Mouse (Mus musculus): ENCODE measurements around the gene Trim38. TPM values are rescaled to one million over a fixed set of nuclear protein-coding genes. Genes with fewer than 3 reads are reported as not detected.

Trim38 gene
- polyA plus RNA-seq (2017; shearing (Covaris generic)) = not detected

DNA sequence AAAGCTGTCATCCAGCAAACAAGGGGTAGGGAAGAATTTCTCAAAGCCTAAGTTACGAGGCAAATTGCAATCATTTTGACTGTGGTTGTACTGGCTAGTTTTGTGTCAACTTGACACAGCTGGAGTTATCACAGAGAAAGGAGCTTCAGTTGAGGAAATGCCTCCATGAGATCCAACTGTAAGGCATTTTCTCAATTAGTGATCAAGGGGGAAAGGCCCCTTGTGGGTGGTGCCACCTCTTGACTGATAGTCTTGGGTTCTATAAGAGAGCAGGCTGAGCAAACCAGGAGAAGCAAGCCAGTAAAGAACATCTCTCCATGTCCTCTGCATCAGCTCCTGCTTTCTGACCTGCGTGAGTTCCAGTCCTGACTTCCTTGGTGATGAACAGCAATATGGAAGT lies at the start of gene Trim38:
Gene Trim38, plus strand, starts transcription at position 301 of the 400 bp plus-strand sequence.

DNA sequence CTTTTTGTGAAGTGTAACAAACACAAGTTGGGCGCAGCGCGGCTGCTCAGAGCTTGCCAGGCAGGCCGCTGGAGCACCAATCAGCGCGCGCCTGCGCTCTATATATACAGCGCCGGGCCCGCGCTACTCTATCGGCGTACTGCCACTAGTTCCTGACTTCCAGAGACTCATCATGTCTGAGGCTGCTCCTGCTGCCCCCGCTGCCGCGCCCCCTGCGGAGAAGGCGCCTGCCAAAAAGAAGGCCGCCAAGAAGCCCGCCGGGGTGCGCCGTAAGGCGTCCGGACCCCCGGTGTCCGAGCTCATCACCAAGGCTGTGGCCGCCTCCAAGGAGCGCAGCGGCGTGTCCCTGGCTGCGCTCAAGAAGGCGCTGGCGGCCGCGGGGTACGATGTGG lies 31.0 kb upstream of the Trim38 start, which contains the start of gene Hist1h1c:
Gene Hist1h1c, plus strand, starts transcription at position 132 of the 392 bp plus-strand sequence.

DNA sequence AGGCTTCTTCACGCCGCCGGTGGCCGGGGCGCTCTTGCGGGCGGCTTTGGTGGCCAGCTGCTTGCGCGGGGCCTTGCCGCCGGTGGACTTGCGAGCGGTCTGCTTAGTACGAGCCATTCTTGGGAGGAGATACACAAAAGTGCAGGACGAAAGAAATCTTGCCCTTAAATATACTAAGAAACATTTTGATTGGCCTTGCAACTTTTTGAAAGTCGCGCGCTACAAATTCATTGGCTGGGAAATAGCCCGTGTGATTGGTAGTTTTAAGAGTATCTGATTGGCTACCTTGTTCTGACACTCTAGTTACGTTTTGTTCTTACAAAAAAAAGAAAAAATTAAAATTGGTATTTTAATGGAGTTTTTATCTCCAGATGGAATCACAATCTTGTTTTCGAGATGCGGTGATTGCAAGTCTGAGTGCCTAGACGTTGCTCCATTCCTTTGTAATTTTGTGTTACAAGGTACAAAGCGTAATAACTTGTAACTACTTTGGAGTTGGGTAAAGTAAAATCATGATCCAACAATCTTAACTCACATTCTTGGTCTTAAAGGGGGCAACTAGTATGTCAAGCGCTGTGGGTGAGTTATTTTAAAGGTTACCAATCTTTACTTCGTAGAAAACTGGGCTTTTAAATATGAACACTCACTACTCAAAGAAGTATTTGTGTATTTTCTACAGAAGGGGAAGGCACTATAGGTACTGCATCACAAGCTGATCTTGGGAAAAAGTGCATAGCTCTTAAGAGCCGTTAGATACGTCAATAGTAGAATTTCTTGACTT lies 24.1 kb upstream of the Trim38 start, which contains the start of gene Hist1h3c:
Gene Hist1h3c, minus strand, starts transcription at position 222 of the 781 bp plus-strand sequence.

DNA sequence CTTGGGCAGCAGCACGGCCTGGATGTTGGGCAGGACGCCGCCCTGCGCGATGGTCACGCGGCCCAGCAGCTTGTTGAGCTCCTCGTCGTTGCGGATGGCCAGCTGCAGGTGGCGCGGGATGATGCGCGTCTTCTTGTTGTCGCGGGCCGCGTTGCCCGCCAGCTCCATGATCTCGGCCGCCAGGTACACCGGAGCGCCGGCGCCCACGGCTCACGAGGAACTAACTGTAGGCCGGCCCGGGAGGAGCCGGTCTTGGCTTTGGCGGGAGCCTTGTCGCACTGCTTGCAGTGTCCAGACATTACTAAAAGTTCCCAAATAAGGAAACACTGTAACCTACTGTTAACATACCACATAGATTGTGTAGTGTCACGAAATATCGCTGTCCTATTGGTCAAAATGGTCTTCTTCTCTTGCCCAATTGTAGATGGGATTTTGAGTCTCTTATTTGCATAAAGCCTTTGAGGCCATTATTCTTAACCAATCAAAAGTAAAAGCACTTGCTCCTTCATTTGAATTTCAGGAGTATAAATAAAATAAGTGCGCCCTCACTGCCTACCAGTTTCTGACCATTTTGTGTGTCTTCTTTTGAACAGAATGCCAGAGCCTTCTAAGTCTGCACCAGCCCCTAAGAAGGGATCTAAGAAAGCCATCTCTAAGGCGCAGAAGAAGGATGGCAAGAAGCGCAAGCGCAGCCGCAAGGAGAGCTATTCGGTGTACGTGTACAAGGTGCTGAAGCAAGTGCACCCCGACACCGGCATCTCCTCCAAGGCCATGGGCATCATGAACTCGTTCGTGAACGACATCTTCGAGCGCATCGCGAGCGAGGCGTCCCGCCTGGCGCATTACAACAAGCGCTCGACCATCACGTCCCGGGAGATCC lies 23.3 kb upstream of the Trim38 start, which contains the start of gene Hist1h2bb:
Gene Hist1h2bb, plus strand, starts transcription at position 534 of the 880 bp plus-strand sequence.

DNA sequence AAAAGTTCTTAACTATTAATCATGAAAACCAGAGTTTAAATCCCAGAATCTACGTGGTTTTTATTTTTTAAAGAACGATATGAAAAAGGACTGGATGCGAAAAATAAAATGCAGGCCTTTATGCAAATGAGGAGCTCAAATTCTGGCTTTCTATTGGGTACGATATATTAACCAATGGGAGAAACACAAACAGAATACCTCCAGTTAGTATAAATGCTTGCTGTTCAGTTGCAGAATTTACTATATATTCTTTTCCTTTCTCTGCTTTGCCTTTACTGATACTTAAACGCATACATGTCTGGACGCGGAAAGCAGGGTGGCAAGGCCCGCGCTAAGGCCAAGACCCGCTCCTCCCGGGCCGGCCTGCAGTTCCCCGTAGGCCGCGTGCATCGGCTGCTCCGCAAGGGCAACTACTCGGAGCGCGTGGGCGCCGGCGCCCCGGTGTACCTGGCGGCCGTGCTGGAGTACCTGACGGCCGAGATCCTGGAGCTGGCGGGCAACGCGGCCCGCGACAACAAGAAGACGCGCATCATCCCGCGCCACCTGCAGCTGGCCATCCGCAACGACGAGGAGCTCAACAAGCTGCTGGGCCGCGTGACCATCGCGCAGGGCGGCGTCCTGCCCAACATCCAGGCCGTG lies 18.8 kb upstream of the Trim38 start, which contains the start of gene Hist1h2ab:
Gene Hist1h2ab, plus strand, starts transcription at position 288 of the 639 bp plus-strand sequence.

DNA sequence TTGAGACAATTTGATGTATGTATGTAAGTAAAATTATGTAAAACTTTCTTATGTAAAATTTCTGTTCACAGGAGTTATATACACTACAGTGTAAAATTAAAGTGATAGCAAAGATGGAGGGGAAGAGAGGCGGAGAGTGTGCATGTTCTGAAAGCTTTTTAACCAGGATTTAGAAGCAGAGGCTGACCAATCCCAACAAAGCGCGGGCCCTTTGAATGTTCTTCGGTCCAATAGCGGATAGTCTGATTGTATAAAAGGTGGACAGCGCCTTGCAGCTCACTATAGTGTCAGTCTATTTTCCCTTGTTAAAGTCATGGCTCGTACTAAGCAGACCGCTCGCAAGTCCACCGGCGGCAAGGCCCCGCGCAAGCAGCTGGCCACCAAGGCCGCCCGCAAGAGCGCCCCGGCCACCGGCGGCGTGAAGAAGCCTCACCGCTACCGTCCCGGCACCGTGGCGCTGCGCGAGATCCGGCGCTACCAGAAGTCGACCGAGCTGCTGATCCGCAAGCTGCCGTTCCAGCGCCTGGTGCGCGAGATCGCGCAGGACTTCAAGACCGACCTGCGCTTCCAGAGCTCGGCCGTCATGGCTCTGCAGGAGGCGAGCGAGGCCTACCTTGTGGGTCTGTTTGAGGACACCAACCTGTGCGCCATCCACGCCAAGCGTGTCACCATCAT lies 17.5 kb upstream of the Trim38 start, which contains the start of gene Hist1h3b:
Gene Hist1h3b, plus strand, starts transcription at position 201 of the 675 bp plus-strand sequence.

DNA sequence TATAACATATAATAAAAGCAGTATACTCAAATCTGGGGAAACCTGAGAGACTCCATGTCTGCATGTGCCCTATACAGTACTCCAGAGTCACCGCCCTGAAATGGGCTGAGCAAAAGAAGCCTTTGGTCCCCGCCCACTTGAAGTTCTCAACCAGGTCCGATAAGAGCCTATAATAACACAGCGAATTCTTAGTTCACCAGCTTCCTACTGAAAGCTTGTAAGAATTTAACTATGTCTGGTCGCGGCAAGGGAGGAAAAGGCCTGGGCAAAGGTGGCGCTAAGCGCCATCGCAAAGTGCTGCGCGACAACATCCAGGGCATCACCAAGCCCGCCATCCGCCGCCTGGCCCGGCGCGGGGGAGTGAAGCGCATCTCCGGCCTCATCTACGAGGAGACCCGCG lies 12.9 kb upstream of the Trim38 start, which contains the start of gene Hist1h4b:
Gene Hist1h4b, plus strand, starts transcription at position 224 of the 400 bp plus-strand sequence.

DNA sequence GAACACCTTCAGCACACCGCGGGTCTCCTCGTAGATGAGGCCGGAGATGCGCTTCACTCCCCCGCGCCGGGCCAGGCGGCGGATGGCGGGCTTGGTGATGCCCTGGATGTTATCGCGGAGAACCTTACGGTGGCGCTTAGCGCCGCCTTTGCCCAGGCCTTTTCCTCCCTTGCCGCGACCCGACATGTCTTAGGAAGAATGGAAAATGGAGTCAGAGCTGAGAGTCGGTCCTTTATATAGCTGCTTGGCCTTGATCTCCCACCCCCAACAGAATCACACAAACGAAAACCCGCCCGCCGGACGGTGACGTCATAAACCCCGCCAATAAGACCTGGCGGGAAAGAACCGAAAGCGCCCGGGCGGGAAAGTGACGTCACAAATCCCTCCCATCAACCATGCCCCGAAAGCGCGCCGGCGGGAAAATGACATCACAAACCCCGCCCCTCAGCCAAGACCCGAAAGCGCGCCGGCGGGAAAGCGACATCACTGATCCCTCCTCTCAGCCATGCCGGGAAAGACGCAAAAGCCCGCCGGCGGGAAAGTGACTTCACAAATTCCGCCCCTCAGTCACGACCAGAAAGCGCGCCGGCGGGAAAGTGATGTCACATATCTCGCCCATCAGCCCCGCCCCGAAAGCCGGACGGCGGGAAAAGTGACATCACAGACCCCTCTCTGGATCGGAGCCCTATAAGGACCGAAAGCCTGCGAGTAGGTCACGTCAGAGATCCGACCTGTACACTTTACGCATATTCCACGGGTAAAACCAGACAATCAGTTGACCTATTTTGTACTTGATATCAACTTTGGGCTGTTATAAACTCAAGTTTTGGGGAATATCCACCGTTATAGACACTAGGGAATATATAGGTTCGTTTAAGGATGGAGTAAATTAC lies 8.5 kb upstream of the Trim38 start, which contains the start of gene Hist1h4a:
Gene Hist1h4a, minus strand, starts transcription at position 259 of the 893 bp plus-strand sequence.

DNA sequence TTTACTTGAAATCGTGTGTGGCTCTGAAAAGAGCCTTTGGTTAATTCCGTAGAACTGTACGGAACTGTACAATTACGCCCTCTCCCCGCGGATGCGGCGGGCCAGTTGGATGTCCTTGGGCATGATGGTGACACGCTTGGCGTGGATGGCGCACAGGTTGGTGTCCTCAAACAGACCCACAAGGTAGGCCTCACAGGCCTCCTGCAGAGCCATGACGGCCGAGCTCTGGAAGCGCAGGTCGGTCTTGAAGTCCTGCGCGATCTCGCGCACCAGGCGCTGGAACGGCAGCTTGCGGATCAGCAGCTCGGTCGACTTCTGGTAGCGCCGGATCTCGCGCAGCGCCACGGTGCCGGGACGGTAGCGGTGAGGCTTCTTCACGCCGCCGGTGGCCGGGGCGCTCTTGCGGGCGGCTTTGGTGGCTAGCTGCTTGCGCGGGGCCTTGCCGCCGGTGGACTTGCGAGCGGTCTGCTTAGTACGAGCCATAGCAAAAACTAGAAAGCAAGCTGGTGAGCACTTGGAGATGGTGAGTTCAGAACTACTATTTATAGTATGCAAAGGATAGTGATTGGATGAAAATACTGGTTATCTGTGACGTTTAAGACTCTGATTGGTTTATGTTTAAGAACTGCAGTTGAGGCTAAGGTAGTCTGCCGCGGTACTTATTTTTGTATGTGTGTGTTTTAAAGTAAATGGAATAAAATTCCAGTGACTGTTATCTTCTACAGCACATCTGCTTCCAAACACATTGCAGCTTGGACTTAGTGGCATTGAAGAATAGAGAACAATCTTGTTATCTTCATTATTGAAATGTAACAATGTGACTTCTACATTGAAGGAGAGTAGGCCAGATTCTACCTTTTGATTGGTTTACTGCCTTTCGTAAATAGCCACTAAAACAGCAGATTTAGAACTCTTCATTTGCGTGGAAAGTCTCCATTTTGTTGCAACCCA lies 7.6 kb upstream of the Trim38 start, which contains the start of gene Hist1h3a:
Gene Hist1h3a, minus strand, starts transcription at position 516 of the 951 bp plus-strand sequence.

DNA sequence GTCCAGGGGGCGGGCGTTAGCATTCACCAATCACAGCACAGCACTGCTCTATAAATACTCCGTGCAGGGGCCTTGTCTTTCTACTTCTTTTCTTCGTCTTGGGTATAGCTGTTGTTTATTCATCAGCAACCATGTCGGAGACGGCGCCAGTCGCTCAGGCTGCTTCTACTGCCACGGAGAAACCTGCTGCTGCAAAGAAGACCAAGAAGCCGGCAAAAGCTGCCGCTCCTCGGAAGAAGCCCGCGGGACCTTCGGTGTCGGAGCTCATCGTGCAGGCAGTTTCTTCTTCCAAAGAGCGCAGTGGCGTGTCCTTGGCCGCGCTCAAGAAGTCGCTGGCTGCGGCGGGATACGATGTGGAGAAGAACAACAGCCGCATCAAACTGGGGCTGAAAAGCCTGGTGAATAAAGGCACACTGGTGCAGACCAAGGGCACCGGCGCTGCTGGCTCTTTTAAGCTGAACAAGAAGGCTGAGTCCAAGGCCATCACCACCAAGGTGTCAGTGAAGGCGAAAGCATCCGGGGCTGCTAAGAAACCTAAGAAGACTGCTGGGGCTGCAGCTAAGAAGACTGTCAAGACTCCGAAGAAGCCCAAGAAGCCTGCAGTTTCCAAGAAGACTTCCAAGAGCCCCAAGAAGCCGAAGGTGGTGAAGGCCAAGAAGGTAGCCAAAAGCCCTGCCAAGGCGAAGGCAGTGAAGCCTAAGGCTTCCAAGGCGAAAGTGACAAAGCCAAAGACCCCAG lies 6.0 kb upstream of the Trim38 start, which contains the start of gene Hist1h1a:
Gene Hist1h1a, plus strand, starts transcription at position 81 of the 738 bp plus-strand sequence.

DNA sequence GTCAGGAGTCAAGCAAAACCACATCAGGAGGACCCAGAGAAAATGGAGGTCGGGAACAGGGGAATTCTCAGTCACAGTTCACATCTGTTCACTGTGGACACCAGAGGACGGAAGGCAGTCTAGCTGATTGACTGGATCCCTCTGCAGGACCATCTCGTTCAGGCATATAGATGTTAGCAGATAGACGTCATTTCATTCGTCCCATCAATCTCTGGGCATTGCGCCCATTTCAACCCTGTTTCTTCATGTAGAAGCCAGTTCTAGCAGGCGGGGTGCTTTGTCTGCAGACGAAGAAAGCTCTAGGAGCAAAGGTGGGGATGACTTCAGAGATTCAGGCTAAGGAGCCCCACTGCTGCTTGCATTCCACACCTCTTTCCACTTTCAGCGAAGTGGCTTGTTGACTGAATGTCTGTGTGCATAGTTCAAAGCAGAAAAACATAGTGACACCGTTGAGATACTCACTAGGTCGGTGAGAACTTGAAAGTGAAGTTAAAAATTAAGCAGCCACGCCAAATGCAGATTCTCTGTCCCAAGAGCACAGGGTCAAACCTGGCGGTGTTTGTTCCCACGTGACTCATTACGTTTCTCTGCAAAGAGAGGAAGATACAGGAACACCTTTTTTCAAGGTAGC lies 36.8 kb downstream of the Trim38 start, which contains the start of gene Slc17a2:
Gene Slc17a2, plus strand, starts transcription at position 572 of the 631 bp plus-strand sequence.

DNA sequence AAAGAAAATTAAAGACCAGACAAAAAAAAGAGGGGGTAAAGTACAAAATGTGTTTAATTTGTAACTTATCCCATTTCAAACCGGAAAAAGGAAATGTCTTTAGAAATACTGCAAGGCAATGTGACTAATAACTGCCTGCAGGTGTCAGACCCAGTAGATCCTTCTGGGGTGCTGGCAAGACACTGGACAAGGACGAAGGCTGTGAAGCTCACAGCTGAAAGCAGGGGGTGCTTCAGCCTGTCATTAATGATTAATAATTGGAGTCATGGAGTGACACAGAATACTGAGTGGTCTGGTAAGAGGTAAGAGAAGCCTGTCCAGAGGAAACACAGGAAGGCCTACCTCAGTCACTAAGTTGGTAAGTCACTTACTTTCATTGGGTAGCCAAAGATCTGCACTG lies 69.6 kb downstream of the Trim38 start, which contains the start of gene Slc17a3:
Gene Slc17a3, plus strand, starts transcription at position 127 of the 400 bp plus-strand sequence.

Other genes starting within 250 kb of the Trim38 start
- 6.2 TPM for gene Hist1h4h, start 238.9 kb upstream of the Trim38 start, polyA plus RNA-seq (2017; shearing (Covaris generic))
- gene Hist1h2af, start 236.0 kb upstream of the Trim38 start, polyA plus RNA-seq (2017; shearing (Covaris generic)) = not detected
- not detected for gene Hist1h3g, start 234.5 kb upstream of the Trim38 start, polyA plus RNA-seq (2017; shearing (Covaris generic))
- gene Hist1h2bh, start 226.5 kb upstream of the Trim38 start, polyA plus RNA-seq (2017; shearing (Covaris generic)) = 0.42 TPM
- gene Hist1h3f, start 225.9 kb upstream of the Trim38 start, polyA plus RNA-seq (2017; shearing (Covaris generic)) = 1.5 TPM
- gene Hist1h4f, start 218.3 kb upstream of the Trim38 start, polyA plus RNA-seq (2017; shearing (Covaris generic)) = not detected
- gene Hist1h1d, start 216.7 kb upstream of the Trim38 start, polyA plus RNA-seq (2017; shearing (Covaris generic)) = 0.37 TPM
- gene Hist1h3e, start 207.5 kb upstream of the Trim38 start, polyA plus RNA-seq (2017; shearing (Covaris generic)) = 5.2 TPM
- 1.9 TPM for gene Hist1h2ae, start 198.7 kb upstream of the Trim38 start, polyA plus RNA-seq (2017; shearing (Covaris generic))
- 1.2 TPM for gene Hist1h2bg, start 198.5 kb upstream of the Trim38 start, polyA plus RNA-seq (2017; shearing (Covaris generic))
- gene Hist1h2bf, start 195.7 kb upstream of the Trim38 start, polyA plus RNA-seq (2017; shearing (Covaris generic)) = not detected
- gene Hist1h2ad, start 195.5 kb upstream of the Trim38 start, polyA plus RNA-seq (2017; shearing (Covaris generic)) = not detected
- gene Hist1h3d, start 194.2 kb upstream of the Trim38 start, polyA plus RNA-seq (2017; shearing (Covaris generic)) = 0.40 TPM
- gene Hist1h4d, start 188.3 kb upstream of the Trim38 start, polyA plus RNA-seq (2017; shearing (Covaris generic)) = 19.6 TPM
- gene Hist1h2be, start 148.8 kb upstream of the Trim38 start, polyA plus RNA-seq (2017; shearing (Covaris generic)) = 1.4 TPM
- gene Hist1h1e, start 147.4 kb upstream of the Trim38 start, polyA plus RNA-seq (2017; shearing (Covaris generic)) = 7.9 TPM
- gene Hist1h2ac, start 86.0 kb upstream of the Trim38 start, polyA plus RNA-seq (2017; shearing (Covaris generic)) = 2.4 TPM
- gene Hist1h2bc, start 85.7 kb upstream of the Trim38 start, polyA plus RNA-seq (2017; shearing (Covaris generic)) = 9.8 TPM
- gene Hist1h1t, start 74.1 kb upstream of the Trim38 start, polyA plus RNA-seq (2017; shearing (Covaris generic)) = not detected
- gene Hist1h4c, start 71.5 kb upstream of the Trim38 start, polyA plus RNA-seq (2017; shearing (Covaris generic)) = 9.2 TPM
- gene Hfe, start 59.1 kb upstream of the Trim38 start, polyA plus RNA-seq (2017; shearing (Covaris generic)) = not detected
- gene Hist1h1c, start 31.1 kb upstream of the Trim38 start, polyA plus RNA-seq (2017; shearing (Covaris generic)) = 41.7 TPM
- not detected for gene Hist1h3c, start 24.3 kb upstream of the Trim38 start, polyA plus RNA-seq (2017; shearing (Covaris generic))
- not detected for gene Hist1h2bb, start 23.2 kb upstream of the Trim38 start, polyA plus RNA-seq (2017; shearing (Covaris generic))
- gene Hist1h2ab, start 18.8 kb upstream of the Trim38 start, polyA plus RNA-seq (2017; shearing (Covaris generic)) = 1.9 TPM
- not detected for gene Hist1h3b, start 17.6 kb upstream of the Trim38 start, polyA plus RNA-seq (2017; shearing (Covaris generic))
- gene Hist1h4b, start 12.9 kb upstream of the Trim38 start, polyA plus RNA-seq (2017; shearing (Covaris generic)) = 7.2 TPM
- 1.1 TPM for gene Hist1h4a, start 8.7 kb upstream of the Trim38 start, polyA plus RNA-seq (2017; shearing (Covaris generic))
- gene Hist1h3a, start 7.5 kb upstream of the Trim38 start, polyA plus RNA-seq (2017; shearing (Covaris generic)) = 5.4 TPM
- gene Hist1h1a, start 6.2 kb upstream of the Trim38 start, polyA plus RNA-seq (2017; shearing (Covaris generic)) = not detected
- gene Slc17a2, start 37.1 kb downstream of the Trim38 start, polyA plus RNA-seq (2017; shearing (Covaris generic)) = not detected
- gene Slc17a3, start 69.5 kb downstream of the Trim38 start, polyA plus RNA-seq (2017; shearing (Covaris generic)) = not detected
- gene Slc17a1, start 97.8 kb downstream of the Trim38 start, polyA plus RNA-seq (2017; shearing (Covaris generic)) = not detected
- gene Slc17a4, start 145.1 kb downstream of the Trim38 start, polyA plus RNA-seq (2017; shearing (Covaris generic)) = not detected
- gene Hist1h2ba, start 164.2 kb downstream of the Trim38 start, polyA plus RNA-seq (2017; shearing (Covaris generic)) = not detected
- not detected for gene Hist1h2aa, start 164.5 kb downstream of the Trim38 start, polyA plus RNA-seq (2017; shearing (Covaris generic))
- gene Scgn, start 221.3 kb downstream of the Trim38 start, polyA plus RNA-seq (2017; shearing (Covaris generic)) = not detected

All from naive thymus-derived CD4-positive, alpha-beta T cell, adult 5 months (primary cell).